Mouse (Mus musculus) stomach, embryonic 14.5 days (tissue): ENCODE results near the gene Tshr. TPM values are rescaled to one million over a fixed set of nuclear protein-coding genes. Genes with fewer than 3 reads are reported as not detected.
"Not testable (repeated sequence)": the region's sequence is repeated elsewhere in the genome, so short reads cannot be mapped to it uniquely, and the experiment has no call there.

Source experiments
- ATAC-seq: fragments of 200-750 bp; cut with Nextera tagmentation; 2 replicates; pipeline ENCODE4 v1.8.0; 2017; ENCODE audit warnings: low read depth, moderate TSS enrichment; ENCODE audit not compliant: insufficient number of reproducible peaks, insufficient read depth, low FRiP score
- H3K27ac ChIP-seq: fragments of 300-500 bp; sonication (generic); 2 replicates; pipeline ENCODE4 v1.5.1; 2014; ENCODE audit warnings: mild to moderate bottlenecking, low read length, moderate library complexity, mixed read lengths
- H3K27me3 ChIP-seq: fragments of 300-500 bp; sonication (generic); 2 replicates; pipeline ENCODE4 v1.6.1; 2014; ENCODE audit warnings: low read length, control low read depth, mixed read lengths; ENCODE audit not compliant: control insufficient read depth, insufficient read depth
- H3K36me3 ChIP-seq: fragments of 300-500 bp; sonication (generic); 2 replicates; pipeline ENCODE4 v1.6.1; 2014; ENCODE audit warnings: mild to moderate bottlenecking, control low read depth, low read length, moderate library complexity, mixed read lengths; ENCODE audit not compliant: control insufficient read depth, insufficient read depth
- H3K4me1 ChIP-seq: fragments of 300-500 bp; sonication (generic); 2 replicates; pipeline ENCODE4 v1.6.1; 2014; ENCODE audit warnings: low read length, control low read depth, mixed read lengths; ENCODE audit not compliant: control insufficient read depth, insufficient read depth
- H3K4me2 ChIP-seq: fragments of 300-500 bp; sonication (generic); replicated peaks from 2 replicates; pipeline ENCODE4 v1.6.1; 2014; ENCODE audit warnings: low read depth, low read length, control low read depth
- H3K4me3 ChIP-seq: fragments of 300-500 bp; sonication (generic); 2 replicates; pipeline ENCODE4 v1.5.1; 2014; ENCODE audit warnings: low read depth, low read length, control low read depth
- H3K9ac ChIP-seq: fragments of 300-500 bp; sonication (generic); replicated peaks from 2 replicates; pipeline ENCODE4 v1.6.1; 2014; ENCODE audit warnings: low read depth, mild to moderate bottlenecking, control low read depth, low read length, moderate library complexity, mixed read lengths
- H3K9me3 ChIP-seq: fragments of 300-500 bp; sonication (generic); 2 replicates; pipeline ENCODE4 v1.6.1; 2016; ENCODE audit warnings: low read depth, low read length, control low read depth; ENCODE audit not compliant: control insufficient read depth
- WGBS: fragments of 180-500 bp; shearing (Covaris S2); extraction: QIAGEN DNeasy Blood & Tissue Kit; methylation state at CpG from one replicate; pipeline ENCODE4 v1.1.7; 2014; 5-methylcytosine and 5-hydroxymethylcytosine counted together
- polyA plus RNA-seq: library from polyadenylated mRNA; unstranded; fragments of >200 nt; fragmentation: Nextera tagmentation; extraction: Ambion mirVana; gene quantifications from 2 replicates; pipeline ENCODE4 v1.2.1, GENCODE M21; 2014

Gene Tshr
- 0.18 and 0.56 TPM in 2 replicates for polyA plus RNA-seq

DNA sequence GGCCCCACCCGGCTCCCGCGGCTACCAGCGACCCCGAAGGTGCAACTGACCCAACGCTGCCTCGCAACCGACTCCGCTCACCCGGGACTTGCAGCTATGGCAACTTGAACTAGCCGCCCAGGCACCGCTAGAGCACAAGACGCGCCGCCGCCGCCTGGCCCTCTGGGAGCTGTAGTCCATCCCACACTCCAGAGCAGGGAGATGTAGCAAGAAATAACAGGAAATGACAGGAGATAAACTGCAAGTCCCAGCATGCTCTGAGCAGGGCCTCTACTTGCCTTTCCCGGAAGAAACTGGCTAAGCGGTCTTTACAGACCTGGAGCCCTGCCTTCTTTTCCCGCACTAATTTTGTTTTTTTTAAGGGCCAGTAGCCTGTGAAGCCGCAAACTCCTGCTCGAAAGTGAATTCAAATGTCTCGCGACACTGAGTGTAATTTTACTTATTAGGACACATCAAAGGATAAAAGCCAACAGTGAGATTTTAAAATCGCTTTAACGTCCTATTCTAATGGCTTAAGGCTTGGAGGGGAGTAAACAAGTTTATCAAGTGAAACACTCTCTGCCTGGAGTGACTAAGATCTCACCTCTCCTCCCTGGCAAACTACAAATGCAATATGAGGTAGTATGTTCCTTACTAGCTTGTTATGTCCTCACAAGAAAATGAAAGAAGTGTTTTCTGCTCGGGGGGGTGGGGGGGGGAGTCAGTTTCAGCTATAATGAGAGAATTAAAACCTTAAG lies at the start of gene Tshr, which contains the start of gene Cep128:
Gene Tshr (plus strand): TSS at position 283 of the 737 bp plus-strand sequence.
Gene Cep128 (minus strand): TSS at position 129 of the 737 bp plus-strand sequence.
- Histone ChIP-seq H3K27ac (no peak within 1 kb of the TSS), H3K36me3 (no peaks in the 10 kb centered on the region), H3K9me3 (no peaks in the 10 kb centered on the region), H3K4me3 (peak within 1 kb of the TSS; percentile 70), H3K9ac (peak within 1 kb of the TSS; percentile 38), H3K4me2 (peak within 1 kb of the TSS; percentile 86), H3K27me3 (no peaks in the 10 kb centered on the region), H3K4me1 (no peaks in the 10 kb centered on the region)
- 2% methylated on average over 27 of the region's 27 CpGs for WGBS
- peak; percentile 100 for ATAC-seq

DNA sequence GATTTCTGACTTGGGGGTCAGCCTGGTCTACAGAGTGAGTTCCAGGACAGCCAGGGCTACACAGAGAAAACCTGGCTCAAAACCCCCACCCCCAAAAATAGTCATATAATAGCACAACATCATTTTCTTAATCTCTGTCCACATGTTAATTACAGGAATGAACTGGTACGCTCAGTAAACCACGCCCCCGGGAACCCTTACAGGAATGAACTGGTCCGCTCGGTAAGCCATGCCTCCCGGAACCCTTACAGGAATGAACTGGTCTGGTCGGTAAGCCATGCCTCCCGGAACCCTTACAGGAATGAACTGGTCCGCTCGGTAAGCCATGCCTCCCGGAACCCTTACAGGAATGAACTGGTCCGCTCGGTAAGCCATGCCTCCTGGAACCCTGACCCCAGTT lies 45.7 kb upstream of the Tshr start:
- not testable (repeated sequence) for H3K36me3 ChIP-seq, H3K4me2 ChIP-seq, H3K9me3 ChIP-seq, H3K27me3 ChIP-seq, H3K27ac ChIP-seq, H3K9ac ChIP-seq, H3K4me3 ChIP-seq, ATAC-seq, H3K4me1 ChIP-seq
- WGBS = 95% methylated on average over 13 of the region's 13 CpGs

DNA sequence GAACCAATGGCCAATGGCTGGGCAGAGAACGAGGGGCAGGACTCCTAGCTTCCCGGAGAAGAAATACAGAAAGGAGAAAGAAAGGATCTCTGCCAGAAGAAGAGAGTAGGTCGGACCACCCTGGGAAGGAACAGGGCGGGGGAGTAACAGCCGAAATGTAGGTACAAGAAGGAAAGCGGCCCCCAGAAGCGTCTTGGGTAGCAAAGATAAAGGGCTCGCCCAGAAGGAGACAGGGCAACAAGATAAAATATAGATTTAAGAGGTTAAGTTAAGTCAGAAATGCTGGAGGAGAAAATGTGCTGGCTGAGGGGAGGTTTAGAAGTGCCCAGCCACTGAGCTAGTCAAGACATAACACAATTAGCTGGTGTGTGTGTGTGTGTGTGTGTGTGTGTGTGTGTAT lies 30.6 kb upstream of the Tshr start:
- no peaks in the 10 kb centered on the region for H3K36me3 ChIP-seq
- no peaks in the 10 kb centered on the region for H3K27me3 ChIP-seq
- WGBS = 86% methylated on average over 8 of the region's 8 CpGs
- H3K4me2 ChIP-seq = no peak overlapping the region
- H3K4me1 ChIP-seq = no peaks in the 10 kb centered on the region
- no peak for ATAC-seq
- H3K9me3 ChIP-seq = no peaks in the 10 kb centered on the region
- H3K4me3 ChIP-seq = no peak overlapping the region
- H3K27ac ChIP-seq = no peak overlapping the region
- H3K9ac ChIP-seq = no peak overlapping the region

DNA sequence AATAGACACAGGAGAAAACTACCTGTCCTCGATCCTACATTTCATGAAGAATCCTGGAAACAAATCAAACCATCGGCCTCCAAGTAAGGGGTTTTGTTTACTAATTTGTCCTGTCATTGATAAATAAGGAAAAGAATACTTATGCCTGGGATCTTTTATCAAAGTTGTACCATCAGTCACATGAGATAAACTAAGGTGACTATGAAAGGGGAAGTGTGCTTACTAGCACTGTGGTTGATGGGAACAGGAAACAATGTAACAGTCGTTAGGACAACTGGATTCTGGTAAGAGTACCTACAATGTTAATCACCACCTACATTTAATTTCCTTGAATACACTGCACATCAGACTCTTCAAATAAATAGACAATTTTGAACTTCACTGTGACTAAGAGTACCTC lies 15.2 kb upstream of the Tshr start:
- Histone ChIP-seq H3K9me3 (no peaks in the 10 kb centered on the region), H3K27ac (no peak overlapping the region), H3K4me2 (no peak overlapping the region), H3K4me1 (no peaks in the 10 kb centered on the region), H3K4me3 (no peak overlapping the region), H3K27me3 (no peaks in the 10 kb centered on the region), H3K36me3 (no peaks in the 10 kb centered on the region), H3K9ac (no peak overlapping the region)
- ATAC-seq = no peak
- WGBS = 84% methylated on average over 3 of the region's 3 CpGs

DNA sequence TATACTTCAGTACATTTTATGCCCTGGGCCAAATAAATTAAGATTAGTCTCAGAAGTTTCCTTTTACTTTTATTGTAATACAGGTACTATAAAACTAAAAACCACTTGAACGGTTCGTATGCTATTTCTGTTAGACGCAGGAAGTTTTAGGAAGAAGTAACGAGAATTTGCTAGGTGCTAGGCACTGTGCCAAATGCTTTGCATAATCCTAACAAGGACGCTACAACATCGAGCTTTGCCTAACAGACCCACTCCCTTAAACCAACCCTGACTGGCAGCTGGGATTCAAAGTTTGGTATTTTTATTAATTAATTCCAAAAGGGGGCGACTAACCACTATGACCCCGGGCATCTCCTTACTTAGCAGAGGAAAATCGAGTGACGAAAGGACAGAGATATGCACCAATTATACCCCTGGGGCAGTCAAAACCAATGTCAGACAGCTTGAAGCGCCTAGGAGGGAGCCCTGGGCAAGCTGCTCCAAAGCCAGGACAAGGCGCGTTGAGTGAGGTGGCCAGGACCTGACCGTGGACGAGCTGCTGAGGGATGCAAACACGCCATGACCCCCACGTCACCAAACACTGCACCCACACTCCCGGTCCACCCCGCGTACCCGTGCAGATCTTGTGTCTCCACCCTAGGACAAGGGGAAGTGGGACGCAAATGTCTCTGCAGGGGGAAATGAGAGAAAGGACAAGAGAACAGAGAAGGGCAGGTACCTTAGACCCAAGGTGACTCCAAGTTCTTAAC lies 673 bp upstream of the Tshr start:
- Histone ChIP-seq H3K4me1 (no peaks in the 10 kb centered on the region), H3K36me3 (no peaks in the 10 kb centered on the region), H3K27me3 (no peaks in the 10 kb centered on the region), H3K9me3 (no peaks in the 10 kb centered on the region), H3K27ac (no peak overlapping the region), H3K4me2 (peak overlapping the region; percentile 86), H3K9ac (peak overlapping the region; percentile 38), H3K4me3 (peak overlapping the region; percentile 70)
- ATAC-seq = peak; percentile 47; the same call in 1 of the 2 replicates
- WGBS = 5% methylated on average over 22 of the region's 22 CpGs

DNA sequence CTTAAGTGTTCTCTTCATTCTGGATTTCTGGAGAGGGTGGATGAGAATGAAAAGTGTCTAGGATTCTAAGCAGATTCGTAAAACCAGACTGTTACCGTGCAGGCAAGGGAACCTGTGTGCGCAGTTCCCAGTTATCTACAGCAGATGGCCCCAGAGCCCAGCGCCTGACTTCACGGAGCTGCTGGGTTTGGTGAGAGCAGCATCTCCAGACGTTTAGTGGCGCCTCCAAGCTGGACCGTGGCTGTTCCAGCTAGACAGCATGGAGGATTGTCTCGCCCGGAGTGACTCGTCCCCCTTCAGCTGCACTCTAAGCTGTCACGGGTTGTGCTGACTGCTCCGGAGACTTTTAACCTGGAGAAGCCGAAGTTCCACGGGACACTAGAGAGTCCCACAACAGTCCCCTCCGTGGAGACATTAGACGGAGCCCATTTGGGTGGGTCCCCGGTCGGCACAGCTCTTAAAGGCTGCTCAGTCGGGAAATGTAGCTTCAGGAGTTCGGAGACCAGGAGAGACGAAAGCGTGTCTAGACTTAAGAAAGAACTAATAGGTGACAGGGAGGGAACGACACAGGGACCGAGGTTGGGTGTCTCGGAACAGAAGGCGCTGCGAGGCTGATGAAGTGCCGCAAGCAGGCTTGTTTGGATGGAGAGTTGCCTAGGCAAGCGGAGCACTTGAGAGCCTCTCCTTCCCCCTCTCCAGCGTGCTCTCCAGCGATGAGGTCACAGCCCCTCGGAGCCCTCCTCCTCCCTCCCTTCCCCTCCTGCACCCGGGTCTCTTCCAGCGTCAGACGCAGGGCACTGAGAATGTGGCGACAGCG lies 16.1 kb downstream of the Tshr start:
- H3K9me3 ChIP-seq = no peaks in the 10 kb centered on the region
- ATAC-seq = peak; percentile 88
- H3K27ac ChIP-seq = no peak overlapping the region
- H3K4me3 ChIP-seq = peak overlapping the region; percentile 38
- no peaks in the 10 kb centered on the region for H3K4me1 ChIP-seq
- H3K36me3 ChIP-seq = no peaks in the 10 kb centered on the region
- under 1% methylated on average over 38 of the region's 38 CpGs for WGBS
- H3K4me2 ChIP-seq = peak overlapping the region; percentile 84
- 0 out of 2 replicates have a peak, but pooled peaks cover 5% of the 10 kb centered on the region for H3K27me3 ChIP-seq
- no peak overlapping the region for H3K9ac ChIP-seq

DNA sequence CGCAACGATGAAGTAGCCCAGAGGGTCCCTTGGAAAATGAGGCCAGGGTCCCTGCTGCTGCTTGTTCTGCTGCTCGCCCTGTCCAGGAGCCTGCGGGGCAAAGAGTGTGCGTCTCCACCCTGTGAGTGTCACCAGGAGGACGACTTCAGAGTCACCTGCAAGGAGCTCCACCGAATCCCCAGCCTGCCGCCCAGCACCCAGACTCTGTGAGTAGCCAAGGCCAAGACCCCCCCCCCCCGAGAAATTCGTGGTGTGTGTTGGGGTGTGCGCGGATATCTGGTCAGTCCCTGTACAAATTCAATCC lies 16.6 kb downstream of the Tshr start:
- Histone ChIP-seq H3K4me1 (no peaks in the 10 kb centered on the region), H3K27me3 (0 out of 2 replicates have a peak, but pooled peaks cover 5% of the 10 kb centered on the region), H3K9me3 (no peaks in the 10 kb centered on the region), H3K4me2 (peak overlapping the region; percentile 84), H3K36me3 (no peaks in the 10 kb centered on the region), H3K4me3 (peak overlapping the region; percentile 38), H3K27ac (no peak overlapping the region), H3K9ac (no peak overlapping the region)
- 4% methylated on average over 12 of the region's 12 CpGs for WGBS
- peak; percentile 10; the same call in 1 of the 2 replicates for ATAC-seq

DNA sequence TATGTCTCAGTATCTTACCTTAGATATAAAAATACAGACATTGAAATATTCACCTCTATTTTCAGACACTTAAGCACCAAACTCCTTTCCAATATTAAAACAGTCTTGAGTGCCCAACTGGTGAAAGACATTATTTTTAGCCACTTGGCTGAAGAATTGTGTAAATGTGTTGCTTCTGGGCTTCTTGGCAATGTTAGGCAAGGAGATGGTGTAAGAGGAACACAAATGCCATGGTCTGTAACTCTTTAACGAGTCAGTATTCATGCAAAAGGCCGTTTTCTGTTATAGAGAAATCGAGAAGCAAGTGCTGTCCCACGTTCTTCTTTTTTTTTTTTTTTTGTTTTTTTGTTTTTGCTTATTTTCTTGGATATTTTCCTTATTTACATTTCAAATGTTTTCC lies 25.9 kb downstream of the Tshr start:
- Histone ChIP-seq H3K4me3 (no peak overlapping the region), H3K27me3 (no peaks in the 10 kb centered on the region), H3K9me3 (no peaks in the 10 kb centered on the region), H3K36me3 (no peaks in the 10 kb centered on the region), H3K9ac (no peak overlapping the region), H3K4me1 (no peaks in the 10 kb centered on the region), H3K4me2 (no peak overlapping the region), H3K27ac (no peak overlapping the region)
- WGBS = 89% methylated on average over 4 of the region's 4 CpGs
- ATAC-seq = no peak
